Mouse (Mus musculus) B cell, adult 62 days (primary cell): ENCODE measurements around the gene Tspo. TPM values are rescaled to one million over a fixed set of nuclear protein-coding genes. Genes with fewer than 3 reads are reported as not detected.

Source experiments
- total RNA-seq: library from RNA; stranded (reverse); gene quantifications from 4 replicates; pipeline ENCODE4 v1.2.4, GENCODE M21; 2023

Tspo gene
- total RNA-seq, result 52.6 to 63.6 TPM (median 60.8 TPM) in 4 replicates

GRCm38 (mm10) chr15:83563327-83563856 lies at the start of gene Tspo, which contains the start of gene Mcat:
TSS of gene Tspo (plus strand) at chr15:83563592.
TSS of gene Mcat (minus strand) at chr15:83563787.

GRCm38 (mm10) chr15:83526424-83527091 lies 36.8 kb upstream of the Tspo start, which contains the start of gene Bik:
TSS of gene Bik (plus strand) at chr15:83526862.

GRCm38 (mm10) chr15:83594513-83595363 lies 31.3 kb downstream of the Tspo start, which contains the start of gene Ttll12:
TSS of gene Ttll12 (minus strand) at chr15:83595157.

Other genes with a start within 250 kb of the Tspo start
- 7.6 to 10.8 TPM (median 8.5 TPM) in 4 replicates for gene Arfgap3, start 213.3 kb upstream of the Tspo start, total RNA-seq
- 65.1 to 76.5 TPM (median 69.2 TPM) in 4 replicates for gene Pacsin2, start 99.0 kb upstream of the Tspo start, total RNA-seq
- gene Ttll1, start 52.7 kb upstream of the Tspo start, total RNA-seq, result 5.8 to 8.1 TPM (median 7.4 TPM) in 4 replicates
- not detected in 4 replicates for gene Bik, start 36.7 kb upstream of the Tspo start, total RNA-seq
- gene Mcat, start 195 bp downstream of the Tspo start, total RNA-seq, result 18.9 to 19.9 TPM (median 19.5 TPM) in 4 replicates
- gene Ttll12, start 31.6 kb downstream of the Tspo start, total RNA-seq, result 5.7 to 8.0 TPM (median 6.2 TPM) in 4 replicates
- not detected in 4 replicates for gene Scube1, start 161.4 kb downstream of the Tspo start, total RNA-seq
- gene Mpped1, start 215.9 kb downstream of the Tspo start, total RNA-seq, result not detected in 4 replicates